Mouse (Mus musculus) bone marrow, adult 2 months (tissue): ENCODE measurements around the gene Mrnip.

Experiments used
- CTCF ChIP-seq: fragments of 200-500 bp; IDR thresholded peaks from 2 replicates; pipeline ENCODE4 v1.5.1; 2011; ENCODE audit warnings: low read length, control low read depth; ENCODE audit not compliant: control insufficient read depth, insufficient read depth
- POLR2A ChIP-seq: fragments of 200-500 bp; IDR thresholded peaks from 2 replicates; pipeline ENCODE4 v1.6.1; 2011; ENCODE audit warnings: low read depth, mild to moderate bottlenecking, control low read depth, low read length, borderline replicate concordance; ENCODE audit not compliant: control insufficient read depth

DNA sequence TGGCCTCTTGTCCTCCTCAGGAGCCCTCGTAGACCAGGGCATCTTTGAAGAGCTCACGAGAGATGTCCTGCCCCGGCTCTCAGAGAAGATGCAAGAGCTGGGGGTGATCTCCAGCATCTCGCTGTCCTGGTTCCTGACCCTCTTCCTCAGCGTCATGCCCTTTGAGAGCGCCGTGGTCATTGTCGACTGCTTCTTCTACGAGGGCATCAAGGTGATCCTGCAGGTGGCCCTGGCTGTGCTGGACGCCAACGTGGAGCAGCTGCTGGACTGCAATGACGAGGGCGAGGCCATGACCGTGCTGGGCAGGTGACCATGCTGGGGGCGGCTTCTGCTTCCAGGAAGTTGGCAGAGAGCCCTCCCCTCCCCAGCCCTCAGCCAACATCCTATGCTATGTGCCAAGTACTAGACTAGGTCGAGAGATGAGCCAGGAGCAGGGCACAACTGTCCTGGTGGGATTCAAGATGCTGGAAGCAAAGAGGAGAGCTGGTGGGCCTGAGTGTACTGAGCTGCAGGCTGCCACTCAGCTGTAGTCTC is 17.5 kb upstream of the Mrnip start:
- TF ChIP-seq POLR2A, result no peak
- no peak for TF ChIP-seq CTCF
